23 mouse cellular contexts compared by ENCODE assay signal in the genomic region with DNA sequence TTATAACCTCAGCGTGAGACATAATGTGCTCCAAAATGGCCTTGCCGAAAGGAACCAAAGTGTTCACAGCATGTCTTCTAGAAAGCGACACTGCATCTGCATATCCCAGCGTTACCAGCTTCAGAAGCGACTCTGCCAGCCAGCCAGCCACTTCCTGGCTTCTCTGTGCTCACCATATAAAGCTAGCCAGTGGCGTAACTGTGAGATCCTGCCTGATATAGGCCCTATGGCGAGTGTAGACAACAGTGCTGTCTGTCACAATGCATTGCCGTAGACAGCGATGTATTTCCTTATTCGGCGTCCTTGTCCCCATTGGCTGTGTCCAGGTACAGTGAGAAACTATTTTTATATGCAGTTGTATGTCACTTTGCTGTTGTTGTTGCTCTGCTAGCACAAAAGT.
DNase-seq lines count a peak whose midpoint lies in the region; ATAC-seq and TF ChIP-seq lines count a peak whose summit lies in the region.
"Had no signal": no experiment of that assay in that cellular context is flagged by ENCODE, and none has a peak within 500 bp of the region (broad histone marks: within the 10 kb centered on the region; RNA-seq: fewer than 3 reads in every experiment).

No protein-coding gene starts in this region.

- TF ChIP-seq CTCF in gastrocnemius, adult 2 months (IDR thresholded peaks at IDR 0.05): no peak
- no peak for TF ChIP-seq CTCF in hindbrain, postnatal 0 days (IDR thresholded peaks at IDR 0.05; ENCODE audit: low read depth)

- no peaks in the 10 kb centered on the region for H3K27me3 ChIP-seq in hindbrain, postnatal 0 days (ENCODE audit: insufficient read depth, low read length)
- H3K27me3 ChIP-seq in hindbrain, embryonic 13.5 days: no peaks in the 10 kb centered on the region
- H3K27me3 ChIP-seq: liver, embryonic 15.5 days; neural tube, embryonic 13.5 days; stomach, embryonic 15.5 days had no signal

- H3K4me1 ChIP-seq in hindbrain, postnatal 0 days (ENCODE audit: insufficient read depth, low read length): peaks cover 9% of the 10 kb centered on the region; the same call in 1 of the 2 replicates
- peaks cover 22% of the 10 kb centered on the region for H3K4me1 ChIP-seq in hindbrain, embryonic 13.5 days (replicated peaks)
- H3K4me1 ChIP-seq: liver, embryonic 15.5 days had no signal

- intact Hi-C loops in gastrocnemius, adult 2 months (cut with DNase I): no loop called here
- intact Hi-C loops in gastrocnemius, postnatal 36 days (cut with DNase I): no loop called here

- DNase-seq in gastrocnemius, adult 2 months: no peak
- no peak for DNase-seq in gastrocnemius, postnatal 36 days
- DNase-seq in hindbrain, postnatal 0 days (ENCODE audit: low spot score): peak; percentile 26
- no peak for DNase-seq in retina, postnatal 1 day
- DNase-seq: adrenal gland, postnatal 10 days; cerebellum, postnatal 14 days; embryo, embryonic 11 days; gastrocnemius, postnatal 10 days; kidney, adult 18-20 months; lung, postnatal 14 days; spleen, adult 18-20 months; thymus, adult 18-20 months had no signal

- H3K36me3 ChIP-seq in hindbrain, postnatal 0 days (ENCODE audit: insufficient read depth, low read length): peaks cover 9% of the 10 kb centered on the region; the same call in 1 of the 2 replicates
- H3K36me3 ChIP-seq in hindbrain, embryonic 13.5 days: peaks cover 28% of the 10 kb centered on the region
- H3K36me3 ChIP-seq: G1E; liver, embryonic 15.5 days; stomach, embryonic 15.5 days had no signal

- ATAC-seq in hindbrain, postnatal 0 days: no peak
- no peak for ATAC-seq in hindbrain, embryonic 13.5 days (ENCODE audit: low FRiP score)
- ATAC-seq in granulocyte monocyte progenitor cell, adult 5-6 weeks (replicated peaks; ENCODE audit: poor library complexity, severe bottlenecking): peak; percentile 69
- ATAC-seq in megakaryocyte progenitor cell, adult 5-6 weeks (replicated peaks; ENCODE audit: poor library complexity): peak; percentile 74
- no peak for ATAC-seq in erythroblast, adult 5-6 weeks (replicated peaks; ENCODE audit: low FRiP score, poor library complexity, severe bottlenecking)
- ATAC-seq: activated CD4-positive, CD25-positive, alpha-beta regulatory T cell, adult 4 months had no signal

- H3K4me3 ChIP-seq in gastrocnemius, adult 2 months: peak overlapping the region; percentile 67
- no peak overlapping the region for H3K4me3 ChIP-seq in hindbrain, postnatal 0 days (ENCODE audit: low read length)
- no peak overlapping the region for H3K4me3 ChIP-seq in hindbrain, embryonic 13.5 days
- H3K4me3 ChIP-seq: hindbrain, embryonic 10.5 days; liver, embryonic 15.5 days; neural tube, embryonic 13.5 days; stomach, embryonic 15.5 days had no signal

- no peaks in the 10 kb centered on the region for H3K9me3 ChIP-seq in hindbrain, postnatal 0 days (ENCODE audit: low read length)
- no peaks in the 10 kb centered on the region for H3K9me3 ChIP-seq in hindbrain, embryonic 13.5 days
- H3K9me3 ChIP-seq: G1E; hindbrain, embryonic 10.5 days; liver, embryonic 15.5 days; neural tube, embryonic 13.5 days; stomach, embryonic 15.5 days had no signal

- peak overlapping the region; percentile 69 for H3K27ac ChIP-seq in gastrocnemius, adult 2 months
- H3K27ac ChIP-seq in hindbrain, postnatal 0 days: no peak overlapping the region
- no peak overlapping the region for H3K27ac ChIP-seq in hindbrain, embryonic 13.5 days
- H3K27ac ChIP-seq: hindbrain, embryonic 10.5 days; kidney, postnatal 0 days; liver, embryonic 15.5 days; neural tube, embryonic 13.5 days; stomach, embryonic 15.5 days had no signal

- WGBS in hindbrain, postnatal 0 days: 63% methylated on average over 11 of the region's 11 CpGs
- 76% methylated on average over 11 of the region's 11 CpGs for WGBS in hindbrain, embryonic 13.5 days

- no peak overlapping the region for H3K4me2 ChIP-seq in hindbrain, postnatal 0 days (ENCODE audit: low read depth, low read length)
- no peak overlapping the region for H3K4me2 ChIP-seq in hindbrain, embryonic 13.5 days
- H3K4me2 ChIP-seq: liver, embryonic 15.5 days; neural tube, embryonic 13.5 days; stomach, embryonic 15.5 days had no signal

- H3K9ac ChIP-seq in hindbrain, postnatal 0 days (replicated peaks; ENCODE audit: low read length): no peak overlapping the region
- no peak overlapping the region for H3K9ac ChIP-seq in hindbrain, embryonic 13.5 days
- H3K9ac ChIP-seq: liver, embryonic 15.5 days; neural tube, embryonic 13.5 days; stomach, embryonic 15.5 days had no signal

Comparison
In these comparisons a context has a peak if more than half of its experiments do, and no peak if none do; other contexts are left out.
1. ATAC-seq: peak in granulocyte monocyte progenitor cell, adult 5-6 weeks (single experiment) and megakaryocyte progenitor cell, adult 5-6 weeks (single experiment); none in hindbrain, postnatal 0 days (single experiment), hindbrain, embryonic 13.5 days (single experiment) and erythroblast, adult 5-6 weeks (single experiment).